Mouse (Mus musculus) heart, embryonic 14.5 days (tissue): ENCODE data around the gene Nucks1. TPM values are rescaled to one million over a fixed set of nuclear protein-coding genes. Genes with fewer than 3 reads are reported as not detected.

ENCODE experiments used
- ATAC-seq: fragments of 200-750 bp; cut with Nextera tagmentation; 2 replicates; pipeline ENCODE4 v1.8.0; 2017; ENCODE audit warnings: low read depth, moderate TSS enrichment; ENCODE audit not compliant: insufficient number of reproducible peaks, insufficient read depth, low FRiP score
- H3K27ac ChIP-seq, 2 experiments: fragments of 200-500 bp in 1 of 2; fragments of 300-500 bp in 1 of 2; sonication (generic) in 1 of 2; replicated peaks in 1 of 2; 2 replicates each; pipeline ENCODE4 v1.5.1; 2012 to 2014; ENCODE audit warnings: low read depth in 2 of 2, low read length in 2 of 2, control low read depth in 1 of 2, mild to moderate bottlenecking in 1 of 2, mixed read lengths in 1 of 2; ENCODE audit not compliant: control insufficient read depth in 1 of 2, insufficient read depth in 1 of 2
- H3K27me3 ChIP-seq: fragments of 300-500 bp; sonication (generic); 2 replicates; pipeline ENCODE4 v1.6.1; 2014; ENCODE audit warnings: mild to moderate bottlenecking, low read length, control low read depth; ENCODE audit not compliant: control insufficient read depth, insufficient read depth
- H3K36me3 ChIP-seq: fragments of 300-500 bp; sonication (generic); 2 replicates; pipeline ENCODE4 v1.6.1; 2014; ENCODE audit warnings: mild to moderate bottlenecking, control low read depth, low read length, mixed read lengths; ENCODE audit not compliant: control insufficient read depth, insufficient read depth
- H3K4me1 ChIP-seq, 2 experiments: fragments of 200-500 bp in 1 of 2; fragments of 300-500 bp in 1 of 2; sonication (generic) in 1 of 2; 2 replicates each; pipeline ENCODE4 v1.6.1; 2012 to 2014; ENCODE audit warnings: low read length in 2 of 2, control low read depth in 1 of 2, mixed read lengths in 1 of 2; ENCODE audit not compliant: control insufficient read depth in 2 of 2, insufficient read depth in 2 of 2
- H3K4me2 ChIP-seq: fragments of 300-500 bp; sonication (generic); 2 replicates; pipeline ENCODE4 v1.6.1; 2014; ENCODE audit warnings: mild to moderate bottlenecking, low read length
- H3K4me3 ChIP-seq, 2 experiments: fragments of 200-500 bp in 1 of 2; fragments of 300-500 bp in 1 of 2; sonication (generic) in 1 of 2; 2 replicates each; pipeline ENCODE4 v1.5.1; 2012 to 2014; ENCODE audit warnings: low read length in 2 of 2, mild to moderate bottlenecking in 2 of 2, control low read depth in 1 of 2, low read depth in 1 of 2, moderate library complexity in 1 of 2; ENCODE audit not compliant: control insufficient read depth in 1 of 2, insufficient read depth in 1 of 2
- H3K9ac ChIP-seq: fragments of 300-500 bp; sonication (generic); 2 replicates; pipeline ENCODE4 v1.6.1; 2014; ENCODE audit warnings: mild to moderate bottlenecking, low read length
- H3K9me3 ChIP-seq: fragments of 300-500 bp; sonication (generic); 2 replicates; pipeline ENCODE4 v1.6.1; 2016; ENCODE audit warnings: low read length, control low read depth; ENCODE audit not compliant: control insufficient read depth
- WGBS: fragments of 180-500 bp; shearing (Covaris S2); extraction: QIAGEN DNeasy Blood & Tissue Kit; methylation state at CpG from one replicate; pipeline ENCODE4 v1.1.7; 2014; 5-methylcytosine and 5-hydroxymethylcytosine counted together
- polyA plus RNA-seq: library from polyadenylated mRNA; unstranded; fragments of >200 nt; fragmentation: Nextera tagmentation; extraction: Ambion mirVana; gene quantifications from 2 replicates; pipeline ENCODE4 v1.2.1, GENCODE M21; 2014

Gene Nucks1
- polyA plus RNA-seq, 1 experiment from 2014 or later: 32.4 TPM

GRCm38 (mm10) chr1:131962606-131963084 is 52.3 kb downstream of the Nucks1 start, which contains the start of gene Slc45a3:
Gene Slc45a3 (plus strand): TSS chr1:131962967.
- Histone ChIP-seq H3K4me3 (peak within 1 kb of the TSS; percentile 62 to 83), H3K36me3 (no peaks in the 10 kb centered on the region), H3K27me3 (peaks cover 74% of the 10 kb centered on the region), H3K9me3 (no peaks in the 10 kb centered on the region), H3K4me1 (peaks cover 4 to 12% of the 10 kb centered on the region in 2 experiments; a peak in 2 of 4 replicates), H3K4me2 (peak within 1 kb of the TSS; percentile 100), H3K27ac (0 out of 4 replicates have a peak within 1 kb of the TSS, but pooled peaks of 1 of the 2 experiments have one; percentile 1), H3K9ac (peak within 1 kb of the TSS; percentile 78)
- under 1% methylated on average over 33 of the region's 35 CpGs for WGBS
- ATAC-seq: peak; percentile 48; the same call in 1 of the 2 replicates

- Histone ChIP-seq H3K4me1 (peaks cover 4 to 12% of the 10 kb centered on the region in 2 experiments; a peak in 2 of 4 replicates), H3K27me3 (peaks cover 71% of the 10 kb centered on the region), H3K9me3 (no peaks in the 10 kb centered on the region), H3K36me3 (no peaks in the 10 kb centered on the region), H3K4me3 (peak overlapping the region; percentile 62 to 83), H3K4me2 (peak overlapping the region; percentile 100), H3K9ac (peak overlapping the region; percentile 78), H3K27ac (0 out of 4 replicates have a peak overlapping the region, but pooled peaks of 1 of the 2 experiments have one; percentile 1)
- 1% methylated on average over 70 of the region's 76 CpGs for WGBS
- ATAC-seq: peak; percentile 45; the same call in 1 of the 2 replicates
Observed at GRCm38 (mm10) chr1:131963085-131963951, 53.0 kb downstream of the Nucks1 start.

- Histone ChIP-seq H3K4me2 (peak overlapping the region; percentile 100), H3K4me1 (peaks cover 4 to 12% of the 10 kb centered on the region in 2 experiments; a peak in 2 of 4 replicates), H3K27ac (no peak overlapping the region), H3K9me3 (no peaks in the 10 kb centered on the region), H3K27me3 (peaks cover 71% of the 10 kb centered on the region), H3K9ac (no peak overlapping the region), H3K36me3 (no peaks in the 10 kb centered on the region), H3K4me3 (peak overlapping the region in 1 of 2 experiments; percentile 83; a peak in 2 of 4 replicates)
- no peak for ATAC-seq
- WGBS: 24% methylated on average over 5 of the region's 5 CpGs
Observed at GRCm38 (mm10) chr1:131964100-131964499, 53.8 kb downstream of the Nucks1 start.

- ATAC-seq: no peak
- peak overlapping the region; percentile 100; the same call in 1 of the 2 replicates for H3K4me2 ChIP-seq
- no peaks in the 10 kb centered on the region for H3K9me3 ChIP-seq
- H3K27ac ChIP-seq: no peak overlapping the region
- H3K27me3 ChIP-seq: peaks cover 70% of the 10 kb centered on the region
- no peak overlapping the region for H3K4me3 ChIP-seq
- H3K36me3 ChIP-seq: no peaks in the 10 kb centered on the region
- WGBS: 82% methylated on average over 7 of the region's 7 CpGs
- H3K4me1 ChIP-seq: peaks cover 4 to 12% of the 10 kb centered on the region in 2 experiments; a peak in 2 of 4 replicates
- no peak overlapping the region for H3K9ac ChIP-seq
Observed at GRCm38 (mm10) chr1:131964580-131964979, 54.2 kb downstream of the Nucks1 start.

- no peak overlapping the region for H3K27ac ChIP-seq
- no peak overlapping the region for H3K4me2 ChIP-seq
- no peak overlapping the region for H3K9ac ChIP-seq
- no peak overlapping the region for H3K4me3 ChIP-seq
- H3K36me3 ChIP-seq: no peaks in the 10 kb centered on the region
- no peak for ATAC-seq
- no peaks in the 10 kb centered on the region for H3K9me3 ChIP-seq
- H3K27me3 ChIP-seq: peaks cover 58% of the 10 kb centered on the region
- 44% methylated on average over 5 of the region's 5 CpGs for WGBS
- H3K4me1 ChIP-seq: peaks cover 9 to 17% of the 10 kb centered on the region in 2 experiments
Observed at GRCm38 (mm10) chr1:131965818-131966217, 55.5 kb downstream of the Nucks1 start.

- no peak for ATAC-seq
- Histone ChIP-seq H3K4me1 (peaks cover 17 to 24% of the 10 kb centered on the region in 2 experiments), H3K9ac (no peak overlapping the region), H3K4me2 (no peak overlapping the region), H3K9me3 (no peaks in the 10 kb centered on the region), H3K36me3 (no peaks in the 10 kb centered on the region), H3K4me3 (no peak overlapping the region), H3K27me3 (peaks cover 46% of the 10 kb centered on the region), H3K27ac (no peak overlapping the region)
- WGBS: 69% methylated on average over 7 of the region's 7 CpGs
Observed at GRCm38 (mm10) chr1:131967336-131967735, 57.0 kb downstream of the Nucks1 start.

GRCm38 (mm10) chr1:131968556-131968955 is 58.2 kb downstream of the Nucks1 start:
- ATAC-seq: no peak
- H3K4me3 ChIP-seq: no peak overlapping the region
- H3K9ac ChIP-seq: no peak overlapping the region
- no peak overlapping the region for H3K4me2 ChIP-seq
- peaks cover 19 to 20% of the 10 kb centered on the region in 2 experiments for H3K4me1 ChIP-seq
- WGBS: 43% methylated on average over 3 of the region's 3 CpGs
- H3K27me3 ChIP-seq: peaks cover 38% of the 10 kb centered on the region
- no peak overlapping the region for H3K27ac ChIP-seq
- H3K9me3 ChIP-seq: no peaks in the 10 kb centered on the region
- no peaks in the 10 kb centered on the region for H3K36me3 ChIP-seq
